Mouse (Mus musculus): Measurements from ENCODE around the gene Rgs1.

- TF ChIP-seq CTCF (IDR thresholded peaks at IDR 0.05; ENCODE audit: low read depth, low read length), result no peak
- no peak for TF ChIP-seq POLR2A (IDR thresholded peaks at IDR 0.05; ENCODE audit: borderline replicate concordance, low read depth, low read length)
These were observed 51.4 kb downstream of the Rgs1 start for GRCm38 (mm10) chr1:144197684-144198083.
